Mouse (Mus musculus): ENCODE measurements at regions not wholly inside any gene's neighbourhood (a gene's known extent, or its start where the extent isn't known, plus 50 kb on each side); places are given as distances from the start of the nearest gene placed in this dataset.

DNA sequence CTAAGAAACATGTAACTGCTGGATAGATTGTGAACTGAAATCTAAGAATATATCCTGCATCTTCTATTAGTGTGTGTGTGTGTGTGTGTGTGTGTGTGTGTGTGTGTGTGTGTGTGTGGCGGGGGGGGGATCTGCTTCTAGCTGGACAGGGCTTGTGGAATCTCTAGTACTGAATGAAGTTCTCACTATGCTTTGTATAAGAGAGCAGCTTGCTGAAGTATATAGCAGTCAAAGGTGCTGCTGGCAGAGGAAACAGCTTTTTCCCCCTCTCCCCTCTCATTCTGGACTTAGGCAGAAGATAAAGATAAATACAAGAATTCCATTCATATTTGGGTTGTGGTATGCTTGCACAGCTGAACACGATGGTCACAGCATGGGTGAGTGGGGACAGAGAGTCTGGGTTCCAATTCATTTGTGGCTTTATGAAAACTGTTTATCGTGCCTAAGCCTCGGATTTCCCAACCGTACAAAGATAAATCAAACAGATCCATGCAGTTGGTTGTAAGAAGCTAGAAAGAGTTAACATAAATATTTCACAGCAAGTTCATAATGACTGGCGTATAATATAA, 484.2 kb upstream of the Zeb2 start:
- Histone ChIP-seq H3K27me3 (ENCODE audit: control insufficient read depth, insufficient read depth, low read depth, low read length) (no peaks in the 10 kb centered on the region), H3K36me3 (ENCODE audit: control insufficient read depth, insufficient read depth, low read length) (no peaks in the 10 kb centered on the region), H3K4me3 (ENCODE audit: low read length) (no peak overlapping the region), H3K4me1 (replicated peaks; ENCODE audit: control insufficient read depth, insufficient read depth, low read length) (peaks cover 6% of the 10 kb centered on the region), H3K9me3 (ENCODE audit: control insufficient read depth, low read length) (no peaks in the 10 kb centered on the region), H3K27ac (ENCODE audit: low read length) (peak overlapping the region; percentile 2), H3K4me2 (ENCODE audit: low read depth, low read length) (no peak overlapping the region), H3K9ac (ENCODE audit: low read length) (no peak overlapping the region)
- 16% methylated on average over 6 of the region's 6 CpGs for WGBS
- ATAC-seq (ENCODE audit: low read depth) = peak; percentile 94

DNA sequence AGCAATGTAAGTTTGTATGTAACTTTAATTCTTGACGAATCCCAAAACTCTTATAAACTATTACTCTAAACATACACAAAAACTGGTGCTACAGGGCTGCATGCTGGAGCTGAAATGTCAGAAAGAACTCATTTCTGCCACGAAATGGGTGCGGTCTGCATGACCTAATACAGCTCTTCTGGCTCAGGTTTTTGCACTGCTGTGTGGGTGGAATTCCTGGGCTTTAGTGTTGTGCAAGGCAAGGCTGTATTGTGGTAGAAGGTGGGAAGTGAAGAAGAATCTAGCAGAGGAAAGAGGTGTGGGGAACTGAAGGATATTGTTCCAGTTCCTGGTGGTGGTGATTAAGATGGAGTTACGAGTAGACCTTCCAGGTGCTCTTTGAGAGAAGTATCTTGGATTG, 476.6 kb upstream of the Zeb2 start:
- Histone ChIP-seq H3K9ac (ENCODE audit: low read length) (no peak overlapping the region), H3K27me3 (ENCODE audit: control insufficient read depth, insufficient read depth, low read depth, low read length) (no peaks in the 10 kb centered on the region), H3K4me1 (replicated peaks; ENCODE audit: control insufficient read depth, insufficient read depth, low read length) (no peaks in the 10 kb centered on the region), H3K4me2 (ENCODE audit: low read depth, low read length) (no peak overlapping the region), H3K4me3 (ENCODE audit: low read length) (no peak overlapping the region), H3K27ac (ENCODE audit: low read length) (no peak overlapping the region), H3K36me3 (ENCODE audit: control insufficient read depth, insufficient read depth, low read length) (no peaks in the 10 kb centered on the region), H3K9me3 (ENCODE audit: control insufficient read depth, low read length) (no peaks in the 10 kb centered on the region)
- no peak for ATAC-seq (ENCODE audit: low read depth)
- 71% methylated on average over 4 of the region's 4 CpGs for WGBS

- 88% methylated on average over 1 of the region's 1 CpGs for WGBS
- Histone ChIP-seq H3K36me3 (ENCODE audit: control insufficient read depth, insufficient read depth, low read length) (no peaks in the 10 kb centered on the region), H3K9ac (ENCODE audit: low read length) (no peak overlapping the region), H3K4me3 (ENCODE audit: low read length) (no peak overlapping the region), H3K27ac (ENCODE audit: low read length) (no peak overlapping the region), H3K4me2 (ENCODE audit: low read depth, low read length) (no peak overlapping the region), H3K4me1 (replicated peaks; ENCODE audit: control insufficient read depth, insufficient read depth, low read length) (0 out of 2 replicates have a peak, but pooled peaks cover 2% of the 10 kb centered on the region), H3K27me3 (ENCODE audit: control insufficient read depth, insufficient read depth, low read depth, low read length) (no peaks in the 10 kb centered on the region), H3K9me3 (ENCODE audit: control insufficient read depth, low read length) (no peaks in the 10 kb centered on the region)
- no peak for ATAC-seq (ENCODE audit: low read depth)
These were observed 473.8 kb upstream of the Zeb2 start for GRCm38 (mm10) chr2:45590980-45591379.

DNA sequence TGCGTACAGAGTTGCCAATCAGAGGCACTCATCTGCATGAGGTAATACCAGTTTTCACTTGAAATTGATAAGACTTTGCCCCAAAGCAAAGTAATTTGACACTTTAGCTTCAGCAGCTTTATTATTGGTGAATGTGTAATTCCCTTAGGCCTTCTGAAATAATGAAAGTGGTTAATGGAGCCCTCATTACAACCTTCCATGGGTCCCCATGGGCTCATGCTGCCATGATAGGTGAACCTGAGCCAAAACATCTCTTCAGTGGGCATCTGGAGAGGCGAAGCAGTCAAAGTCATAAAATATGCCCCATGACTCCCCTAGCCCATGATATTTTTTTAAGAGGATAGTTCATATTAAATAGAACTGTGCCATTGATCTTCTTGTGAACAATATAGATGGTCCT, 471.1 kb upstream of the Zeb2 start:
- H3K9ac ChIP-seq (ENCODE audit: low read length) = no peak overlapping the region
- 0 out of 2 replicates have a peak, but pooled peaks cover 2% of the 10 kb centered on the region for H3K4me1 ChIP-seq (replicated peaks; ENCODE audit: control insufficient read depth, insufficient read depth, low read length)
- H3K36me3 ChIP-seq (ENCODE audit: control insufficient read depth, insufficient read depth, low read length) = no peaks in the 10 kb centered on the region
- H3K4me2 ChIP-seq (ENCODE audit: low read depth, low read length) = no peak overlapping the region
- 95% methylated on average over 2 of the region's 2 CpGs for WGBS
- no peak overlapping the region for H3K4me3 ChIP-seq (ENCODE audit: low read length)
- H3K9me3 ChIP-seq (ENCODE audit: control insufficient read depth, low read length) = no peaks in the 10 kb centered on the region
- H3K27me3 ChIP-seq (ENCODE audit: control insufficient read depth, insufficient read depth, low read depth, low read length) = no peaks in the 10 kb centered on the region
- no peak overlapping the region for H3K27ac ChIP-seq (ENCODE audit: low read length)
- no peak for ATAC-seq (ENCODE audit: low read depth)

DNA sequence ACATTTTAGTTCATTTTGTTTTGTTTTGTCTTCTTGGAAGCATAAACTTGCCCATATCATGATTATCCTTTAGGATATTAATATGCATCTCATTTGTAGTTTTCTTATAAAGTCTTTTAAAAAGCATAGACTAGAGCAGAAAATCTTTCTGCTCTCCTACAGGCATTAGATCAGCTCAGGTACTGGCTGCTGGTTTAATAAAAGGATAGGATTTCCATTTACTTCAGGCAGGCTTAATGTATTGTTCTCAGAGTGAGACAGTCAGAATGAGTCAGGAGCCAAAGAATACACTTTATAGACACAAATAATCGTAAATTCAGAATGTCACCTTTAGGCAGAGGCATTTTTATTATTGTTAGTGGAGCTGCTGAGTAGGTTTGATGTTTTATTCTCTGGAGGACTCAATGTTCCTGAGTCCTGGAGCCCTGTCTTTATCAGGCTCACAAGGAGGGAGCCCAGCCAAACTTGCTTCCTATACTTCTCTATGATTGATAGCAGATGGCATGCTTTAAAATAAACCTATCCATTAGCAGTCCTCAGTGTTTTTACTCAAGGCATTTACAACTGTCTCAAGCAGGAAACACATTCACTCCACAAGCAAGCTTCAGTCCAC, 469.5 kb upstream of the Zeb2 start:
- Histone ChIP-seq H3K27ac (ENCODE audit: low read length) (no peak overlapping the region), H3K9ac (ENCODE audit: low read length) (no peak overlapping the region), H3K9me3 (ENCODE audit: control insufficient read depth, low read length) (no peaks in the 10 kb centered on the region), H3K4me3 (ENCODE audit: low read length) (no peak overlapping the region), H3K4me1 (replicated peaks; ENCODE audit: control insufficient read depth, insufficient read depth, low read length) (peaks cover 4% of the 10 kb centered on the region; the same call in 1 of the 2 replicates), H3K36me3 (ENCODE audit: control insufficient read depth, insufficient read depth, low read length) (no peaks in the 10 kb centered on the region), H3K4me2 (ENCODE audit: low read depth, low read length) (no peak overlapping the region), H3K27me3 (ENCODE audit: control insufficient read depth, insufficient read depth, low read depth, low read length) (no peaks in the 10 kb centered on the region)
- peak; percentile 75 for ATAC-seq (ENCODE audit: low read depth)
- WGBS = 60% methylated on average over 1 of the region's 1 CpGs

DNA sequence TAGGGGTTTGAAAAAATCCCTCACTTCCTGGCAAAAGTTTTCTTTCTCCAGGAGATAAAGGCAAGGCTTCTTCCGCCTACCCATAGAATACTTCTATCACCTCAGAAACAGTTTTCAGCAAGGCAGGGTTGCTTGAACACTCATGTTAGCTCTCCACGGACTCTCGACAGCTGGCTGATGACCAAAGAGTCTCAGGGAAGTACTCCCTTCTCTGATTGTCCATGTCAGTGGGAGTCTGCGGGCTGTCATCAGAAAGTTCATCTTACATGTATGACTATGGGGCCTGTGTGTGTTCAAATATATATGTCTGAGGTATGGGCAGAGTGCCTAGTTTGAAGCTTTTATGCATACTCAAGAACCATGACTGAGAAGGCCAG, 464.3 kb upstream of the Zeb2 start:
- H3K27me3 ChIP-seq (ENCODE audit: control insufficient read depth, insufficient read depth, low read depth, low read length) = no peaks in the 10 kb centered on the region
- H3K9ac ChIP-seq (ENCODE audit: low read length) = no peak overlapping the region
- peaks cover 5% of the 10 kb centered on the region; the same call in 1 of the 2 replicates for H3K4me1 ChIP-seq (replicated peaks; ENCODE audit: control insufficient read depth, insufficient read depth, low read length)
- 22% methylated on average over 4 of the region's 4 CpGs for WGBS
- H3K27ac ChIP-seq (ENCODE audit: low read length) = peak overlapping the region; percentile 72
- peak; percentile 72 for ATAC-seq (ENCODE audit: low read depth)
- no peaks in the 10 kb centered on the region for H3K36me3 ChIP-seq (ENCODE audit: control insufficient read depth, insufficient read depth, low read length)
- H3K9me3 ChIP-seq (ENCODE audit: control insufficient read depth, low read length) = no peaks in the 10 kb centered on the region
- H3K4me2 ChIP-seq (ENCODE audit: low read depth, low read length) = peak overlapping the region; percentile 35; the same call in 1 of the 2 replicates
- no peak overlapping the region for H3K4me3 ChIP-seq (ENCODE audit: low read length)

GRCm38 (mm10) chr2:45580838-45581548, 463.8 kb upstream of the Zeb2 start:
- H3K9me3 ChIP-seq (ENCODE audit: control insufficient read depth, low read length) = no peaks in the 10 kb centered on the region
- no peak overlapping the region for H3K9ac ChIP-seq (ENCODE audit: low read length)
- peak overlapping the region; percentile 35 for H3K4me2 ChIP-seq (ENCODE audit: low read depth, low read length)
- peak; percentile 93 for ATAC-seq (ENCODE audit: low read depth)
- peak overlapping the region; percentile 72 for H3K27ac ChIP-seq (ENCODE audit: low read length)
- H3K4me1 ChIP-seq (replicated peaks; ENCODE audit: control insufficient read depth, insufficient read depth, low read length) = peaks cover 3% of the 10 kb centered on the region; the same call in 1 of the 2 replicates
- no peaks in the 10 kb centered on the region for H3K27me3 ChIP-seq (ENCODE audit: control insufficient read depth, insufficient read depth, low read depth, low read length)
- H3K36me3 ChIP-seq (ENCODE audit: control insufficient read depth, insufficient read depth, low read length) = no peaks in the 10 kb centered on the region
- H3K4me3 ChIP-seq (ENCODE audit: low read length) = no peak overlapping the region
- WGBS = 9% methylated on average over 8 of the region's 8 CpGs

- WGBS = 85% methylated on average over 3 of the region's 3 CpGs
- Histone ChIP-seq H3K27ac (ENCODE audit: low read length) (no peak overlapping the region), H3K9me3 (ENCODE audit: control insufficient read depth, low read length) (no peaks in the 10 kb centered on the region), H3K4me2 (ENCODE audit: low read depth, low read length) (no peak overlapping the region), H3K27me3 (ENCODE audit: control insufficient read depth, insufficient read depth, low read depth, low read length) (no peaks in the 10 kb centered on the region), H3K36me3 (ENCODE audit: control insufficient read depth, insufficient read depth, low read length) (no peaks in the 10 kb centered on the region), H3K4me1 (replicated peaks; ENCODE audit: control insufficient read depth, insufficient read depth, low read length) (no peaks in the 10 kb centered on the region), H3K4me3 (ENCODE audit: low read length) (no peak overlapping the region), H3K9ac (ENCODE audit: low read length) (no peak overlapping the region)
- no peak for ATAC-seq (ENCODE audit: low read depth)
These were observed 455.7 kb upstream of the Zeb2 start for GRCm38 (mm10) chr2:45572906-45573305.

GRCm38 (mm10) chr2:45554707-45555106, 437.5 kb upstream of the Zeb2 start:
- Histone ChIP-seq H3K9ac (ENCODE audit: low read length) (no peak overlapping the region), H3K4me2 (ENCODE audit: low read depth, low read length) (no peak overlapping the region), H3K36me3 (ENCODE audit: control insufficient read depth, insufficient read depth, low read length) (no peaks in the 10 kb centered on the region), H3K4me1 (replicated peaks; ENCODE audit: control insufficient read depth, insufficient read depth, low read length) (no peaks in the 10 kb centered on the region), H3K4me3 (ENCODE audit: low read length) (no peak overlapping the region), H3K27ac (ENCODE audit: low read length) (no peak overlapping the region), H3K9me3 (ENCODE audit: control insufficient read depth, low read length) (no peaks in the 10 kb centered on the region), H3K27me3 (ENCODE audit: control insufficient read depth, insufficient read depth, low read depth, low read length) (no peaks in the 10 kb centered on the region)
- WGBS = 69% methylated on average over 4 of the region's 4 CpGs
- no peak for ATAC-seq (ENCODE audit: low read depth)
